Mouse (Mus musculus) embryo, embryonic 9.5 days (tissue): Measurements from ENCODE around the gene Mgat4e.

ENCODE experiments used
- DNase-seq: peaks from one replicate; pipeline ENCODE4 v3.0.0-alpha.2; 2017; ENCODE audit errors: extremely low spot score

Mgat4e gene

GRCm38 (mm10) chr1:134549632-134550132, at the start of gene Mgat4e:
TSS of gene Mgat4e (minus strand) at chr1:134549682.
- DNase-seq: no peak

- no peak for DNase-seq
Observed at GRCm38 (mm10) chr1:134597339-134598054, 48.0 kb upstream of the Mgat4e start.

GRCm38 (mm10) chr1:134591773-134592172, 42.3 kb upstream of the Mgat4e start:
- DNase-seq: no peak

- DNase-seq: no peak
Observed at GRCm38 (mm10) chr1:134589676-134590075, 40.2 kb upstream of the Mgat4e start.

GRCm38 (mm10) chr1:134583560-134583959, 34.1 kb upstream of the Mgat4e start:
- DNase-seq: no peak

- DNase-seq: no peak
Observed at GRCm38 (mm10) chr1:134580796-134581195, 31.3 kb upstream of the Mgat4e start.

GRCm38 (mm10) chr1:134577384-134578120, 28.1 kb upstream of the Mgat4e start:
- DNase-seq: no peak

GRCm38 (mm10) chr1:134573932-134574315, 24.4 kb upstream of the Mgat4e start:
- no peak for DNase-seq

- no peak for DNase-seq
Observed at GRCm38 (mm10) chr1:134573300-134573931, 23.9 kb upstream of the Mgat4e start.

GRCm38 (mm10) chr1:134570631-134571030, 21.1 kb upstream of the Mgat4e start:
- no peak for DNase-seq

GRCm38 (mm10) chr1:134570171-134570570, 20.7 kb upstream of the Mgat4e start:
- no peak for DNase-seq

GRCm38 (mm10) chr1:134567511-134567910, 18.0 kb upstream of the Mgat4e start:
- no peak for DNase-seq

GRCm38 (mm10) chr1:134563726-134564125, 14.2 kb upstream of the Mgat4e start:
- no peak for DNase-seq

- no peak for DNase-seq
Observed at GRCm38 (mm10) chr1:134562457-134562856, 13.0 kb upstream of the Mgat4e start.

- DNase-seq: no peak
Observed at GRCm38 (mm10) chr1:134561770-134562143, 12.3 kb upstream of the Mgat4e start.

GRCm38 (mm10) chr1:134560801-134561769, 11.6 kb upstream of the Mgat4e start:
- DNase-seq: peak; percentile 64

- DNase-seq: no peak
Observed at GRCm38 (mm10) chr1:134560396-134560795, 10.9 kb upstream of the Mgat4e start.

GRCm38 (mm10) chr1:134559976-134560375, 10.5 kb upstream of the Mgat4e start, which contains the start of gene Kdm5b:
TSS of gene Kdm5b (plus strand) at chr1:134560171.
- peak; percentile 91 for DNase-seq

GRCm38 (mm10) chr1:134559226-134559625, 9.7 kb upstream of the Mgat4e start:
- DNase-seq: no peak

GRCm38 (mm10) chr1:134558511-134558910, 9.0 kb upstream of the Mgat4e start:
- no peak for DNase-seq

- DNase-seq: peak; percentile 95
Observed at GRCm38 (mm10) chr1:134556671-134557218, 7.3 kb upstream of the Mgat4e start.
